Mouse (Mus musculus): ENCODE results near the gene Tnfsfm13.

GRCm38 (mm10) chr11:69720852-69721251 lies 25.0 kb upstream of the Tnfsfm13 start:
- TF ChIP-seq REST (IDR thresholded peaks at IDR 0.05; ENCODE audit: insufficient read depth, insufficient read length) (no peak), E2F4 (IDR thresholded peaks at IDR 0.05; ENCODE audit: insufficient read depth) (no peak), MYOG (IDR thresholded peaks at IDR 0.05; ENCODE audit: control insufficient read depth in 1 of 3, insufficient read depth in 1 of 3, insufficient read length in 2 of 3, low read depth in 2 of 3) (no peak), USF1 (IDR thresholded peaks at IDR 0.05; ENCODE audit: low read depth) (no peak), POLR2A (IDR thresholded peaks at IDR 0.05; ENCODE audit: insufficient read length, low read depth) (no peak), MAX (IDR thresholded peaks at IDR 0.05; ENCODE audit: low read depth) (no peak), TCF3 (IDR thresholded peaks at IDR 0.05; ENCODE audit: insufficient read length, low read depth) (no peak)
